9 mouse cellular contexts compared by ENCODE assay signal in genomic region chr11:84813724-84814510, GRCm38 (mm10). TPM values are rescaled to one million over a fixed set of nuclear protein-coding genes. Genes with fewer than 3 reads are reported as not detected.
DNase-seq lines count a peak whose midpoint lies in the region; TF ChIP-seq lines count a peak whose summit lies in the region.
"Had no signal": no experiment of that assay in that cellular context is flagged by ENCODE, and none has a peak within 500 bp of the region (broad histone marks: within the 10 kb centered on the region; RNA-seq: fewer than 3 reads in every experiment).

No protein-coding gene starts in this region.

- in situ Hi-C loops in ES-E14 (cut with MboI; ENCODE audit: low sequenced_read_pairs in 2 of 2, unreplicated experiment in 2 of 2), result no loop called here

- no peak overlapping the region for H3K4me3 ChIP-seq in ES-E14 (ENCODE audit: insufficient read depth in 1 of 2, low read depth in 1 of 2, low read length in 2 of 2, poor library complexity in 1 of 2, severe bottlenecking in 1 of 2)
- H3K4me3 ChIP-seq: heart, embryonic 15.5 days had no signal

- no peaks in the 10 kb centered on the region; the same call in 1 of the 2 replicates for H3K9me3 ChIP-seq in ES-E14 (ENCODE audit: control insufficient read depth, insufficient read depth, low read depth, low read length)
- H3K9me3 ChIP-seq: heart, embryonic 15.5 days had no signal

- DNase-seq in 3134 (ENCODE audit: extremely low read depth, insufficient read length, low spot score) (peak; percentile 82), ES-E14 (ENCODE audit: low read depth, low spot score) (peak; percentile 66)
- peak; percentile 91 to 94 for DNase-seq in cerebellum, postnatal 10 days
- peak; percentile 77 for DNase-seq in gastrocnemius, postnatal 10 days
- peak; percentile 77 for DNase-seq in layer of hippocampus, adult 11-12 months (ENCODE audit: low spot score)
- DNase-seq in lung, postnatal 36 days, result peak; percentile 77
- DNase-seq in right cerebral cortex, postnatal 10 days (ENCODE audit: low spot score in 2 of 2), result peak; percentile 69 to 79
- peak; percentile 41 to 48 for DNase-seq in urinary bladder, postnatal 36 days (ENCODE audit: low spot score in 2 of 2)

- no peak overlapping the region for H3K27ac ChIP-seq in ES-E14 (ENCODE audit: insufficient read depth, low read depth, low read length, poor library complexity, severe bottlenecking)
- H3K27ac ChIP-seq: heart, embryonic 15.5 days had no signal

- H3K36me3 ChIP-seq in ES-E14 (ENCODE audit: control insufficient read depth, insufficient read depth, low read length, poor library complexity, severe bottlenecking), result peaks cover 15% of the 10 kb centered on the region

- H3K9ac ChIP-seq in ES-E14 (ENCODE audit: insufficient read depth, low read depth, low read length, poor library complexity, severe bottlenecking), result no peak overlapping the region
- H3K9ac ChIP-seq: heart, embryonic 15.5 days had no signal

- no peaks in the 10 kb centered on the region for H3K4me1 ChIP-seq in ES-E14 (ENCODE audit: control insufficient read depth in 2 of 2, insufficient read depth in 2 of 2, low read length in 2 of 2, poor library complexity in 1 of 2)

TF ChIP-seq in ES-E14, 5 proteins besides CTCF, POLR2A, EP300 and RAD21:
- TF ChIP-seq ZC3H11A (IDR thresholded peaks at IDR 0.05; ENCODE audit: borderline replicate concordance, low read depth, low read length) (no peak; the same call in 1 of the 2 replicates), HCFC1 (IDR thresholded peaks at IDR 0.05; ENCODE audit: borderline replicate concordance, insufficient read depth, low read length) (no peak), MAFK (IDR thresholded peaks at IDR 0.05; ENCODE audit: insufficient read depth, low read depth, low read length) (no peak), CHD2 (IDR thresholded peaks at IDR 0.05; ENCODE audit: low read depth, low read length) (no peak), ZNF384 (IDR thresholded peaks at IDR 0.05; ENCODE audit: low read depth, low read length) (no peak)

RNA-seq across cellular contexts. Expression of gene Mrm1, which starts 5.4 kb away (rescaled TPM):
- total RNA-seq in ES-E14 (2012; rRNA removed), result 9.4 and 9.9 TPM in 2 replicates
- 1 to 10 TPM; 3.8 to 4.9 TPM for total RNA-seq in gastrocnemius, postnatal 10 days (2021)

RNA-seq across cellular contexts. Expression of gene Dhrs11, which starts 14.9 kb away (rescaled TPM):
- total RNA-seq in ES-E14 (2012; rRNA removed), result 5.2 and 6.2 TPM in 2 replicates
- 10 to 100 TPM; 19.2 to 22.6 TPM for total RNA-seq in gastrocnemius, postnatal 10 days (2021)

RNA-seq across cellular contexts. Expression of gene Ggnbp2, which starts 56.7 kb away (rescaled TPM):
- 38.6 and 59.1 TPM in 2 replicates for total RNA-seq in ES-E14 (2012; rRNA removed)
- total RNA-seq in gastrocnemius, postnatal 10 days (2021), result 10 to 100 TPM; 40.6 to 52.8 TPM
